Mouse (Mus musculus) cerebellum, adult 2 months (tissue): ENCODE measurements at regions not wholly inside any gene's neighbourhood (a gene's known extent, or its start where the extent isn't known, plus 50 kb on each side); places are given as distances from the start of the nearest gene placed in this dataset.

Source experiments
- DNase-seq, 2 experiments: peaks; one replicate each; pipeline ENCODE4 v3.0.0; 2021
- H3K27ac ChIP-seq: fragments of 200-500 bp; 2 replicates; pipeline ENCODE4 v1.5.1; 2012; ENCODE audit warnings: low read length, control low read depth, inconsistent platforms; ENCODE audit not compliant: insufficient read depth
- H3K27me3 ChIP-seq: fragments of 200-500 bp; 2 replicates; pipeline ENCODE4 v1.6.1; 2012; ENCODE audit warnings: inconsistent platforms, mild to moderate bottlenecking, low read length, moderate library complexity; ENCODE audit not compliant: control insufficient read depth, insufficient read depth
- H3K4me1 ChIP-seq: fragments of 200-500 bp; 2 replicates; pipeline ENCODE4 v1.6.1; 2011; ENCODE audit warnings: low read length; ENCODE audit not compliant: control insufficient read depth, insufficient read depth
- H3K4me3 ChIP-seq: fragments of 200-500 bp; replicated peaks from 2 replicates; pipeline ENCODE3; 2011; ENCODE audit warnings: mild to moderate bottlenecking, low read depth, low read length, control low read depth; ENCODE audit not compliant: insufficient read depth
- CTCF ChIP-seq: fragments of 200-500 bp; IDR thresholded peaks from 2 replicates; pipeline ENCODE4 v1.5.1; 2011; ENCODE audit warnings: low read depth, mild to moderate bottlenecking, control low read depth, low read length, moderate library complexity, borderline replicate concordance; ENCODE audit not compliant: insufficient read depth
- POLR2A ChIP-seq: fragments of 200-500 bp; IDR thresholded peaks from 2 replicates; pipeline ENCODE4 v1.6.1; 2011; ENCODE audit warnings: low read length, control low read depth, borderline replicate concordance; ENCODE audit not compliant: insufficient read depth
- WGBS: fragments of 180-500 bp; shearing (Covaris S2); methylation state at CpG from one replicate; pipeline ENCODE4 v1.1.7; 2018; 5-methylcytosine and 5-hydroxymethylcytosine counted together

GRCm38 (mm10) chr11:24537721-24538120 is 459.9 kb downstream of the Bcl11a start:
- Histone ChIP-seq H3K4me1 (no peaks in the 10 kb centered on the region), H3K27ac (no peak overlapping the region), H3K4me3 (no peak overlapping the region), H3K27me3 (no peaks in the 10 kb centered on the region)
- no peak for TF ChIP-seq POLR2A
- no peak for TF ChIP-seq CTCF
- DNase-seq = no peak

GRCm38 (mm10) chr11:24569655-24570054 is 491.8 kb downstream of the Bcl11a start:
- TF ChIP-seq CTCF (no peak), POLR2A (no peak)
- no peak for DNase-seq
- Histone ChIP-seq H3K27me3 (no peaks in the 10 kb centered on the region), H3K4me3 (no peak overlapping the region), H3K27ac (no peak overlapping the region), H3K4me1 (no peaks in the 10 kb centered on the region)

GRCm38 (mm10) chr11:24613529-24613928 is 535.7 kb downstream of the Bcl11a start:
- TF ChIP-seq CTCF (no peak), POLR2A (no peak)

GRCm38 (mm10) chr11:24615436-24615835 is 537.6 kb downstream of the Bcl11a start:
- DNase-seq = no peak
- no peak overlapping the region for H3K4me3 ChIP-seq
- no peak overlapping the region for H3K27ac ChIP-seq
- no peak for TF ChIP-seq CTCF
- TF ChIP-seq POLR2A = no peak
- H3K27me3 ChIP-seq = no peaks in the 10 kb centered on the region
- H3K4me1 ChIP-seq = no peaks in the 10 kb centered on the region
- WGBS = 87% methylated on average over 1 of the region's 1 CpGs

More at GRCm38 (mm10) chr11:24613529-24613928, 535.7 kb downstream of the Bcl11a start:
- no peak overlapping the region for H3K27ac ChIP-seq
- WGBS = 42% methylated on average over 5 of the region's 5 CpGs
- no peaks in the 10 kb centered on the region for H3K4me1 ChIP-seq
- no peak overlapping the region for H3K4me3 ChIP-seq
- DNase-seq = no peak
- no peaks in the 10 kb centered on the region for H3K27me3 ChIP-seq

- no peak overlapping the region for H3K4me3 ChIP-seq
- WGBS = 85% methylated on average over 2 of the region's 2 CpGs
- no peak overlapping the region for H3K27ac ChIP-seq
- DNase-seq = no peak
- no peaks in the 10 kb centered on the region for H3K27me3 ChIP-seq
- TF ChIP-seq POLR2A (no peak), CTCF (no peak)
- H3K4me1 ChIP-seq = no peaks in the 10 kb centered on the region
These were observed 540.7 kb downstream of the Bcl11a start for GRCm38 (mm10) chr11:24618586-24618985.

GRCm38 (mm10) chr11:24619021-24619420 is 541.2 kb downstream of the Bcl11a start:
- DNase-seq = no peak
- no peak overlapping the region for H3K27ac ChIP-seq
- TF ChIP-seq POLR2A = no peak
- no peak for TF ChIP-seq CTCF
- H3K4me1 ChIP-seq = no peaks in the 10 kb centered on the region
- H3K4me3 ChIP-seq = no peak overlapping the region
- H3K27me3 ChIP-seq = no peaks in the 10 kb centered on the region
- 63% methylated on average over 4 of the region's 4 CpGs for WGBS

- no peak for TF ChIP-seq CTCF
- TF ChIP-seq POLR2A = no peak
- 80% methylated on average over 5 of the region's 5 CpGs for WGBS
- Histone ChIP-seq H3K27ac (no peak overlapping the region), H3K4me1 (peaks cover 5% of the 10 kb centered on the region; the same call in 1 of the 2 replicates), H3K27me3 (no peaks in the 10 kb centered on the region; the same call in 1 of the 2 replicates), H3K4me3 (no peak overlapping the region)
- DNase-seq = no peak
These were observed 550.8 kb downstream of the Bcl11a start for GRCm38 (mm10) chr11:24628619-24629018.

GRCm38 (mm10) chr11:24629431-24629830 is 551.6 kb downstream of the Bcl11a start:
- H3K4me3 ChIP-seq = no peak overlapping the region
- TF ChIP-seq CTCF = no peak
- no peak for TF ChIP-seq POLR2A
- DNase-seq = no peak
- H3K27me3 ChIP-seq = no peaks in the 10 kb centered on the region; the same call in 1 of the 2 replicates
- 84% methylated on average over 4 of the region's 4 CpGs for WGBS
- H3K4me1 ChIP-seq = peaks cover 5% of the 10 kb centered on the region; the same call in 1 of the 2 replicates
- H3K27ac ChIP-seq = no peak overlapping the region
